Mouse (Mus musculus) splenic B cell, adult 2 months (primary cell): Measurements from ENCODE around the gene Dguok.

Source experiments
- DNase-seq: peaks from one replicate; pipeline ENCODE4 v3.0.0-alpha.2; 2011; ENCODE audit warnings: low read depth, low spot score
- H3K27me3 ChIP-seq: 2 replicates; pipeline ENCODE4 v1.6.1; 2012; ENCODE audit warnings: mild to moderate bottlenecking, low read length, moderate library complexity, mixed read lengths; ENCODE audit not compliant: control insufficient read depth, poor library complexity, insufficient read depth, severe bottlenecking
- H3K36me3 ChIP-seq: 2 replicates; pipeline ENCODE4 v1.6.1; 2012; ENCODE audit warnings: mild to moderate bottlenecking, low read length, moderate library complexity, mixed read lengths; ENCODE audit not compliant: control insufficient read depth, poor library complexity, insufficient read depth, severe bottlenecking

The Dguok gene

GRCm38 (mm10) chr6:83439119-83439767, 67.5 kb downstream of the Dguok start:
- Histone ChIP-seq H3K36me3 (peaks cover 3% of the 10 kb centered on the region), H3K27me3 (no peaks in the 10 kb centered on the region)
- no peak for DNase-seq

- H3K27me3 ChIP-seq: no peaks in the 10 kb centered on the region
- DNase-seq: no peak
- peaks cover 3% of the 10 kb centered on the region for H3K36me3 ChIP-seq
Measured at GRCm38 (mm10) chr6:83438584-83438983, 68.2 kb downstream of the Dguok start.

GRCm38 (mm10) chr6:83437802-83438201, 69.0 kb downstream of the Dguok start:
- DNase-seq: no peak
- Histone ChIP-seq H3K27me3 (no peaks in the 10 kb centered on the region), H3K36me3 (peaks cover 3% of the 10 kb centered on the region)

- DNase-seq: no peak
- Histone ChIP-seq H3K27me3 (no peaks in the 10 kb centered on the region), H3K36me3 (peaks cover 4% of the 10 kb centered on the region)
Measured at GRCm38 (mm10) chr6:83437225-83437624, 69.5 kb downstream of the Dguok start.

GRCm38 (mm10) chr6:83436547-83436946, 70.2 kb downstream of the Dguok start:
- H3K36me3 ChIP-seq: peaks cover 4% of the 10 kb centered on the region
- no peaks in the 10 kb centered on the region for H3K27me3 ChIP-seq
- peak; percentile 71 for DNase-seq

GRCm38 (mm10) chr6:83435174-83435573, 71.6 kb downstream of the Dguok start:
- DNase-seq: no peak
- Histone ChIP-seq H3K36me3 (peaks cover 9% of the 10 kb centered on the region), H3K27me3 (no peaks in the 10 kb centered on the region)

- Histone ChIP-seq H3K27me3 (no peaks in the 10 kb centered on the region), H3K36me3 (peaks cover 9% of the 10 kb centered on the region)
- DNase-seq: no peak
Measured at GRCm38 (mm10) chr6:83433546-83433945, 73.2 kb downstream of the Dguok start.

GRCm38 (mm10) chr6:83432966-83433365, 73.8 kb downstream of the Dguok start:
- no peak for DNase-seq
- no peaks in the 10 kb centered on the region for H3K27me3 ChIP-seq

More at GRCm38 (mm10) chr6:83432966-83433365, 73.8 kb downstream of the Dguok start:
- H3K36me3 ChIP-seq: peaks cover 9% of the 10 kb centered on the region
